Mouse (Mus musculus) fibroblast of lung, adult 2 months (primary cell): ENCODE measurements around the gene Ankrd27.

Experiments
- DNase-seq: peaks from one replicate; pipeline ENCODE4 v3.0.0-alpha.2; 2011; ENCODE audit warnings: low read depth

Gene Ankrd27

DNA sequence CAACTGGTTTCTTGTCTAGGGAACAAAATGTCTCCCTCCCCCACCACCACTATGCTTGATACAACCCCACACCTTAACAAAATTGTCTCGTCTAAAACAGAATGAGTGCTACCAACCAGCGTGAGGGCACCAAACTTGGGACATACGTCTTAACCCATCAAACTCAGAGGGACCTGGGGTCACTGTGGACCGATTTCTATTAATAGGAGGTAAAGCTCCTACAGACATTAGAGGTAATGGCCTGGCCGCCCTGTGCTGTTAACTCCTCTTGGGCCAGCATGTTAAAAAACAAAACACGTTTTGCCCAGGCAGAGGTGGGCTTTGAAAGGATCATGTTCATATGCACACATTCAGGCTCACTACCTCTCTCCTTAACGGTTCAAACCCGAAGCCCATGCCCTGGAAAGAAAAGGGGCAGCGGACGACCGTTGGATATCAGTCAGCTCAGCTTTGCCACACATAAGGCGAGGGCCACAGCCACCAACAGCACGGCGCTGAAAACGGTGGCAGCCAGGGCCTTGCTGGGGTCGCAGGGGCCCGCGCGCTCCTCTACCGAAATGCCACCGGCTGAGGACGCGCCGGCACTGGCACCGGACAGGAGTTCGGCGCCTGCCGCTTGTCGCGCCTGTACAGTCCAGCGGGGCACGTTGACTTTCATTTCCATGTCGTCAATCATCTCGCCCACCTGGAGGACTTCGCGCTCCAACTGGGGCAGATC, 1.8 kb upstream of the Ankrd27 start:
- no peak for DNase-seq

- DNase-seq = no peak
Observed at GRCm38 (mm10) chr7:35584786-35585190, 1.3 kb upstream of the Ankrd27 start.

DNA sequence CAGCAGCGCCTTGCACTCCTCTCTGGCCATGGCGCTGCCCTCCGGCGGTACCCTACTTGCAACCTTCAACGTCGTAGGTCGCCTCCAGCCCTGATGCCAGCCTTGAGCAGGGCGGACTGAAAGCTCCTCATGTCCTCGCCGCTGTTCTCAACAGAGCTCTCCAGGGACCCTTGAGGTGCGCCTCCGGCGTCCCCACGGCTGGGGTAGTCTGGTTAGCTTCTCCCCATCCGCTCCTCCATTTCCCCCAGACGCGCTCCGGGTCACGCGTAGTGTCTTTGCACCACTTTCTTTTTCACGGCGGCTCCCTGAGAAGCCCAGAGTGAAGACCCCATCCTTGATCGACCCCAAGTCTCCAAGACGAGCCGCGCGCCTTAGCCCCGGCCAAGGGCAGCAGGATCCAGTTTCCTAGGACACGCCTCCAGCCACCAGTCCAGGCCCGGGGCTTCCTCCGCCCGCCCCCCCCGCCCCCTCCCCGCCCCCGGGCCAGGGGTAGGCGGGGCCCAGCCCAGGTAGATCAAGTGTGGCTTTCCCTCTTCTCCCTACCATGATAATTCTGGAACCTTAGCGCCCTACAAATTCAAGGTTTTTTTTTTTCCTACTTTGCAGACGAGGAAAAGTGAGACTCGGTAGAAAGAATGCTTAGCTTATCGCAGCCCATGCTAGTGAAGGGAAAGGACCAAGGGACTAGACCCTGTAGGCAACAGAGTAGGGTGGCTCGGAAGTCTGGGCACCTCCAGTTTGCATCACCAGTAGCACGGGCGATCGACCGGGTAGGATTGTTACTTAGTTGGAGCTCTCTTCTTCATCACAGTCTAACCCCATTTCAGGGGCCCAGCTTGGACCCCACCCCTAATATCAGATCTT, 621 bp upstream of the Ankrd27 start, which contains the start of gene Rgs9bp:
Rgs9bp (minus strand) TSS at position 392 of the 864 bp plus-strand sequence.
- no peak for DNase-seq

GRCm38 (mm10) chr7:35586906-35587445, 932 bp downstream of the Ankrd27 start:
- DNase-seq = no peak

- DNase-seq = no peak
Observed at GRCm38 (mm10) chr7:35587728-35588127, 1.7 kb downstream of the Ankrd27 start.

DNA sequence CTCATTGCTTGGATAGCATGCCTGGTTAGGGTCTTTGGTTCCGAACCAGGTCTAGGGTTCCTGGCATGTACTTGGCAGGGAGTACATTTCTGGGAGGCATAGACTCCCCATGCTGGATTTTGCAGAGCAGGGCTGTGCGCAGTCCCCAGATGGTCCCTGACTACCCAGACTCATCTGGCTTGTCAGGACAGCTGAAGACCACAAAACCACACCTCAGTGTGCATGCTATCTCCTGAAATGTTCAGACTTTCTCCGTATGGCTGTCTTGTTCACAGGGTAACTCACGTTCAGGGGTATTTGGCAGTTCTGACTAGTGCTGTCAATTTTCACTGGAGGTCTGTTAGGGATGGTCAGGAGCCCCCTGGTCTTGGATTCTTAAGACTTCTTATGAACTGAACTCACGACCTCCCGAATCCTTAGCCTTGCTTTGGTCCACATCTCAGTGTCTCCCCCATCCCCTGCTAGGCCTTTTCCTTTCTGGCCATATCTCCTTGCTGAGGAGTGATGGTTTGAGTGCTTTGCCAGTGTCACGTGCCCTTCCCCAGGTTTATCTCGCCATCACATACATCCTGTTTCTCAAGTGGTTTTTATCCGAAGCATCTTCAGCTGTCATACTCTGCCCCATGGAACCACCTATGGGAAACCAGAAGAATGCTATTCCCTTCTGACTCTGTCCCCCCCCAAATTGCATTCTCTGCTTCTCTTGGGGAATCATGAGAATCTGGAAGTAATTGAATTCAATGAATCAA, 2.8 kb downstream of the Ankrd27 start:
- no peak for DNase-seq

- no peak for DNase-seq
Observed at GRCm38 (mm10) chr7:35589485-35589884, 3.4 kb downstream of the Ankrd27 start.

DNA sequence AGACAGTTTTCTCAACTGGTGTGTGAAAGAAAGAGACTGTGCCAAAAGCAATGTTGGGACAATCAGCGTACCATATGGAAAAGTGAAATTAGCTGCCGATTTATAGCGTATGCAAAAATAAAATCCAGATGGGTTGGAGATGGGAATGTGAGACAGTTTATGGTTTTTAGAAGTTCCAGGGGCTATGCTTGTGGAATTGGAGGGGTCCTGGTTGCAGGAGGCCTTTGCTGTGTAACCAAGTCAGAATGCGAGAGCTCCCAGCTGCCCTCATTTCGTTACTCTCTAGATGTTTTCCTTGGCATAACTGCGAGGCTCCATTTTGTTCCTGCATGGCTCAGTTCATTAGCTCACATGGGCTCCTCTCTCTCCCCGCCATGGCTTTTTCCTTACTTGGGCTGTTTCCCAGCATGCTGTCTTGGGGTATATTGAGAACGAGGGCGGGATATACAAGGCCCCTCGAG, 4.7 kb downstream of the Ankrd27 start:
- DNase-seq = no peak

GRCm38 (mm10) chr7:35594311-35594710, 8.3 kb downstream of the Ankrd27 start:
- DNase-seq = no peak

- DNase-seq = no peak
Observed at GRCm38 (mm10) chr7:35599492-35599891, 13.4 kb downstream of the Ankrd27 start.

GRCm38 (mm10) chr7:35600031-35600430, 14.0 kb downstream of the Ankrd27 start:
- DNase-seq = no peak

GRCm38 (mm10) chr7:35601106-35601505, 15.1 kb downstream of the Ankrd27 start:
- no peak for DNase-seq

- DNase-seq = no peak
Observed at GRCm38 (mm10) chr7:35602766-35603165, 16.7 kb downstream of the Ankrd27 start.

DNA sequence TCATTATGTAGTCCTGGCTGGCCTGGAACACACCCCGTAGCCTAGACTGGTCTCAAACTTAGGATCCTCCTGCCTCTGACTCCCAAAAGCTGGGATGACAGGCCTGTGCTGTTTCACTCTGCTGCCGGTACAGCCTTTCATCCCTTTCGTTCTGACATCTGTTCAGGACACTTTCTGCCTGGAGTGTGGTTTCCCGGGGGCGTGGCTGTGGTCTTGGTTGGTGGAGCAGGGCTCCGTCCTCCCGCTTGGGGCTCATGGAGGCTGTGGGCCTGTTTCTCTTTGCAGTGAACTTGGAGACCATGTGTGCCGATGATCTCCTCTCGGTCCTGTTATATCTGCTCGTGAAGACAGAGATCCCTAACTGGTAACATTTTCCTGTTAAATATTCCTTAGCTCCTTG, 20.8 kb downstream of the Ankrd27 start:
- DNase-seq = no peak

DNA sequence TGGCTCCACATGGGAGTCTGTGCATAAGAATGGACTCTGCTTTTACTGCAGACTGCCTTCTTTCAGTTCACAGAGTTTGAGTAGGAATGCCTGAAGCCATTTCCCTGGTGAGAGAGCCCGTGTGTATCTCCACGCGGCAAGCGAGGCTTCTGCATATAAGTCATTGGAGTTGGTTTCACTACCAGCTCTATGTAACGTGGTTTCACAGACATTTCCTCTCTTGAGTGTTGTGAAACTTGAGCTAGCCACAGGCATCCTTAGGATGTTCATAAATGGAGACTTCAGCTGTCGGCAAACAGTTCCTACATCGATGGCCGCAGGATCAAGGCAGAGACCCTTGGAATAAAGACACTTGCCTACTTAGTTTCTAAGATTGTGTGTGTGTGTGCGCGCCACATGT, 23.2 kb downstream of the Ankrd27 start:
- no peak for DNase-seq

DNA sequence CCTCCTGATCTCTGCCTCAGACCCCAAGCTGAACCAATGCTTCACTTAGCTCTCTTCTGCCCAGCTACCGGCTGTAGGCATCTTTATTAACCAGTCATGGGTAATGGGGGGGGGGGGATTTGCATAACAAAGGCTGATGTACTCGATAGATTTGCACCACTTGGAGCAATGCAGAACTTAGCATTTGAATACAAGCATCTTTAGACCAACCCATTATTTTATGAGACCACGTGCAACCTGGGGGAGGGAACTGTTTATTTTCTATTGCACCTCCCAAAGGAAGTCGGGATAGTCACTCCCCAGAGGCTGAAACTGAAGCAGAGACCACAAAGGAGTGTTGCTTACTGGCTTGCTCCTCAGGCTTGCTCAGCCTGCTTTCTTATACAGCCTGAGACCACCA, 31.5 kb downstream of the Ankrd27 start:
- no peak for DNase-seq

DNA sequence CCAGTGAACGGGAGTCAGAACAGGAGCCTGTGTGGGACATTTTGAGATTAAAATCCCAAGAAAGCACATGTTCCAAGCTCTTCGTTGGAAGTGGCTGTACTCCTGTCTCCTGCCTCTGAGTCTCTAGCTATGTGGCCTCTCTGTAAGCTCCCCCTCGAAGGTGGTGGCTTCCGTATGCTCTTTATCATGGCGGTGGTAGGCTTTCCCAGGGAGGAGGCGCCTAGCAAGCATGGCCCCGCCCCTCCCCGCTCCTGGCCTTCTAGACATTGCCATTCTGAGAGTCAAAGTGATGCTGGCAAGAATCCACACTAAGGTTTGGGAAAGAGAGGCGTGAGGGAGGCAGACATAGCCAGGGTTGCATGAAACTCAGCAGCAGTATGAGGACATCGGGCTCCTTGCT, 36.6 kb downstream of the Ankrd27 start:
- DNase-seq = no peak

DNA sequence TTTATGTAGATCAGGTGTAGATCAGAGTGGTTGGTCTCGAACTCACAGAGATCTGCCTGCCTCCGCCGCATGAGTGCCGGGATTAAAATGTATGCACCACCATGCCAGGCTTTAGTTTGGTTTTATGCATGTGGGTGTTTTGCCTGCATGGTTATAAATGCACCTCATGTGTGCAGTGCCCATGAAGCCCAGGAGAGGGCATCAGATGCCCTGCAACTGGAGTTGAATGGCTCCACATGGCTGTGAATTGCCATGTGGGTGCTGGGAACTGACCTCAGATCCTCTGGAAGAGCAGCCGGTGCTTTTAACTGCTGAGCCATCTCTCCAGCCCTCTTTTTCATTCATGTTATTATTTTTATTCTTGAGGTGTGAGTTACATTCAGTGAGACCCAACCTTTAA, 40.0 kb downstream of the Ankrd27 start:
- no peak for DNase-seq

GRCm38 (mm10) chr7:35627371-35627770, 41.3 kb downstream of the Ankrd27 start:
- DNase-seq = no peak

DNA sequence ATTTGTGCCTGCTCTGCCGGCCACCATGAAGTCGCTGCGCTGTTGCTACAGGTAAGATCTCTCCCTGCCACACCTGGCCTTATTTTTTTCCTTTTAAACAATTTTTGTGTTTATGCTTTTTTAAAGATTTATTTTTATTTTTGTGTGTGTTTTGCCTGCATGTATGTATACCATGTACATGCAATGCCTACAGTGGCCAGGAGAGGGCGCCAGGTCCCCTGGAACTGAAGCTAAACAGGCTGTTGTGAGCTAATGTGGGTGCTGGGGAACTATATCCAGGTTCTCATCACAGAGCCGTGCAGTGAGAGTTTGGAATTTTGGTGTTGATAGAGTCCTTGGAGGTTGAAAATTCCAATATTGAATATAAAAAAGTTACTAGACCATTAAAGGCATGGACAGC, 42.5 kb downstream of the Ankrd27 start:
- no peak for DNase-seq

DNA sequence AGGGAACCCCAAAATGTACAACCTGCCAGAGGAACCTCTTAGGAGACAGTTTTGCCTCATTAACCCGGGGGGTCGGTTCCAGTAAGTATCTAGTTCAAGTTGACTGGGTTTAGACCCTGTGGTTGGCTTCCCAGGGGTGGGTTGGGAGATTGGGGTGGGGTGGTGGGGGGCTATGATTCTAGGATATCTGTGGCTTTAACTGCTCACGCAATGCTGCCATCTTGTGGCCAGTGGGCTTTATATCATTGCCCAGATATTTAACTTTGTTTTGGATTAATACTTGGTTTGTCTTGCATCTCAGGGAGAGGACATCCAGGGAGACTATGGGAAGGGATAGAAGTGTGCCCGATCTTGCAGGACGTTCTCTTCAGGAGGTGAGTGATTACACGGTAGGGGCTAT, 50.2 kb downstream of the Ankrd27 start:
- no peak for DNase-seq

DNA sequence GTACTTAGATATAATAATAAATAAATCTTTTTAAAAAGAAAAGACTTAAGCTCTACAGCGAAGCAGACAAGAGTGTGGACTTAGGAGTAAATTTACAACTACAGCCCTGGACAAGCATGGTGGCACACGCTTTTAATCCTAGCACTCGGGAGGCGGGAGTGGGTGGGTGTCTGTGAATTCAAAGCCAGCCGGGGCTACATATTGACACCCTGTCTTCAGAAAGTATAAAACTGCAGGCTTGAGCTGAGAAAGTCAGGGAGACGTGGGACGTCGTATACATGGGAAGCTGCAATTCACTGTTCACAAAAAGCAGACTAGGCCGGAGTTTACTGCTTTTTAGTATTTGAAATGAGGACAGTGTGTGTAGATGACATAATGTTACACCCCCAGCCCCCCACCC, 50.8 kb downstream of the Ankrd27 start:
- DNase-seq = no peak
